Mouse (Mus musculus) gastrocnemius, adult 8-10 months (tissue): Measurements from ENCODE around the gene Cmc2. TPM values are rescaled to one million over a fixed set of nuclear protein-coding genes. Genes with fewer than 3 reads are reported as not detected.

Experiments used
- DNase-seq, 2 experiments: peaks; one replicate each; pipeline ENCODE4 v3.0.0; 2022; ENCODE audit warnings: low spot score in 2 of 2
- total RNA-seq, 4 experiments: library from RNA; stranded (reverse); gene quantifications; 2 replicates each; pipeline ENCODE4 v1.2.4; 2022

Gene Cmc2
- total RNA-seq, 4 experiments from 2014 or later = 20.8 to 29.6 (median 26.8) TPM

- DNase-seq = no peak
Observed at GRCm38 (mm10) chr8:116921005-116921336, 284 bp downstream of the Cmc2 start.

GRCm38 (mm10) chr8:116905836-116906235 lies 15.4 kb downstream of the Cmc2 start:
- no peak for DNase-seq

- DNase-seq = no peak
Observed at GRCm38 (mm10) chr8:116905252-116905651, 16.0 kb downstream of the Cmc2 start.

- DNase-seq = no peak
Observed at GRCm38 (mm10) chr8:116904736-116905135, 16.5 kb downstream of the Cmc2 start.

GRCm38 (mm10) chr8:116895521-116895920 lies 25.7 kb downstream of the Cmc2 start:
- DNase-seq = no peak

- DNase-seq = no peak
Observed at GRCm38 (mm10) chr8:116893938-116894337, 27.3 kb downstream of the Cmc2 start.

GRCm38 (mm10) chr8:116892636-116893035 lies 28.6 kb downstream of the Cmc2 start:
- DNase-seq = no peak

GRCm38 (mm10) chr8:116892130-116892529 lies 29.1 kb downstream of the Cmc2 start:
- no peak for DNase-seq

- no peak for DNase-seq
Observed at GRCm38 (mm10) chr8:116891446-116891845, 29.8 kb downstream of the Cmc2 start.

- no peak for DNase-seq
Observed at GRCm38 (mm10) chr8:116887813-116888212, 33.4 kb downstream of the Cmc2 start.

GRCm38 (mm10) chr8:116881396-116881795 lies 39.9 kb downstream of the Cmc2 start:
- DNase-seq = no peak

GRCm38 (mm10) chr8:116875798-116876450 lies 45.3 kb downstream of the Cmc2 start:
- DNase-seq = no peak

- no peak for DNase-seq
Observed at GRCm38 (mm10) chr8:116873986-116874385, 47.3 kb downstream of the Cmc2 start.

- DNase-seq = no peak
Observed at GRCm38 (mm10) chr8:116873586-116873985, 47.7 kb downstream of the Cmc2 start.

GRCm38 (mm10) chr8:116872761-116873342 lies 48.4 kb downstream of the Cmc2 start:
- no peak for DNase-seq

GRCm38 (mm10) chr8:116868699-116869098 lies 52.6 kb downstream of the Cmc2 start:
- no peak for DNase-seq

- DNase-seq = no peak
Observed at GRCm38 (mm10) chr8:116867321-116867720, 53.9 kb downstream of the Cmc2 start.

GRCm38 (mm10) chr8:116866118-116866903 lies 54.9 kb downstream of the Cmc2 start:
- DNase-seq = peak in 1 of 2 experiments; percentile 24

GRCm38 (mm10) chr8:116864514-116864913 lies 56.7 kb downstream of the Cmc2 start:
- no peak for DNase-seq

GRCm38 (mm10) chr8:116864022-116864387 lies 57.2 kb downstream of the Cmc2 start:
- DNase-seq = no peak

GRCm38 (mm10) chr8:116863357-116864021 lies 57.8 kb downstream of the Cmc2 start:
- DNase-seq = peak; percentile 70 to 85

- DNase-seq = no peak
Observed at GRCm38 (mm10) chr8:116862191-116862590, 59.1 kb downstream of the Cmc2 start.
